Mouse (Mus musculus) layer of hippocampus, adult 18-20 months (tissue): ENCODE data around the gene Sppl3. TPM values are rescaled to one million over a fixed set of nuclear protein-coding genes. Genes with fewer than 3 reads are reported as not detected.

Source experiments
- DNase-seq, 2 experiments: peaks; one replicate each; pipeline ENCODE4 v3.0.0; 2022; ENCODE audit warnings: low spot score in 2 of 2
- total RNA-seq, 2 experiments: library from RNA; stranded (reverse); gene quantifications; 2 replicates each; pipeline ENCODE4 v1.2.3; 2021

The Sppl3 gene
- total RNA-seq, 2 experiments from 2014 or later = 76.9 to 77.9 TPM

- no peak for DNase-seq
These were observed 110.0 kb downstream of the Sppl3 start for GRCm38 (mm10) chr5:115120978-115121377.

DNA sequence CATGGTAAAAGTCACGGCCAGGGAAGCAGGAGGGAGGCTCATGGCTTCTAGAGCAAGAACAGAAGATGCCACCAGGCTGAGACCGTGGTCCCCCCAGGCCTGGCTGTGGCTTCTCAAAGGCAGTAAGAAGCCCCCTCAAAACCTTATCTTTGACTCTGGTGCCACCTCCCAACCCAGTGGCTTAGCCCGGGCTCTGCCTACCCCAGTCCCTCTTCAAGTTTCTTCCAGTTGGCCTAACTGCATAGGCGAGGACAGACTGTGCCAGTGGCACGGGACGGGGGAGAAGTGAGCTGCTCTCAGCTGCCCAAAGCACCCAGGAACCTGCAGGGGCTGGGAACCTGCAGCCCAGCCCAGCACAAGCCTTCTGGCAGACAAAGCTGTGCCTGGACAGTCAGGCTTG is 113.8 kb downstream of the Sppl3 start:
- no peak for DNase-seq

GRCm38 (mm10) chr5:115125211-115125871 is 114.4 kb downstream of the Sppl3 start:
- DNase-seq = peak; percentile 79 to 93

GRCm38 (mm10) chr5:115126578-115127312 is 115.8 kb downstream of the Sppl3 start:
- no peak for DNase-seq

DNA sequence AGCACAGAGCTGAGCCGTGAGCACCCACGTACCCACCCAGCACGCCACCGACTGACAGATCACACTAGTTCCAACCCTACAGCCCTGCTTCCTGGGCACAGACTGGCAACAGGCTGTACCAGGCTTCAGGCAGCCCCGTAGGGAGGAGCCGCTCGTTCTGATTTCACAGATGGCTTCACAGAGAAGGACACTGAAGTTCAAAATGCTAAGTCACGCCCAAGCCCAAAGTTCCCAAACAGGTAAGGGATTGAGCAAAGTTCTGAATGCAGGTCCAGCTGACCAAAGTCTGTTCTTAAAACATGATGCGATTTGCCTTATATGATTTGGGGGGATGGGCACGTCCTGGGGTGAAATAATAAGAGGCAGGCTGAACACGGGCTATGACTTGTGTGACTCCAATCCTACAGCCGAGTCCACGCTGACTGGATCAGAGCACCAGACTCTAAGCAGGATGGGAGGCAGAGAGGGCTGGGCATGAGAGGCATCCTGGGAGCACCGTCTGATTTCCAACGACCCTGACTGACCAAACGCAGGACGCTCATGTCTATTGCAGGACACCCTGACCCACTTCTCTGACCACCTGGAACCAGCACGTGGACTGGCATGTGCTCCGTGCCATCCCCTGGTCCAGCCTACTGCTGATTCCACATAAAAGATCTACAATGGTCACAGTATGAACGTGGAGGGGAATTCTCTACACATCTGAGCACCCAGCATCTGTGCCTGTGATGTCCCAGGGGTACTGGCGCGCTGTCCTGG is 116.7 kb downstream of the Sppl3 start:
- no peak for DNase-seq

GRCm38 (mm10) chr5:115129328-115129727 is 118.4 kb downstream of the Sppl3 start:
- no peak for DNase-seq

GRCm38 (mm10) chr5:115132465-115132864 is 121.5 kb downstream of the Sppl3 start:
- no peak for DNase-seq

DNA sequence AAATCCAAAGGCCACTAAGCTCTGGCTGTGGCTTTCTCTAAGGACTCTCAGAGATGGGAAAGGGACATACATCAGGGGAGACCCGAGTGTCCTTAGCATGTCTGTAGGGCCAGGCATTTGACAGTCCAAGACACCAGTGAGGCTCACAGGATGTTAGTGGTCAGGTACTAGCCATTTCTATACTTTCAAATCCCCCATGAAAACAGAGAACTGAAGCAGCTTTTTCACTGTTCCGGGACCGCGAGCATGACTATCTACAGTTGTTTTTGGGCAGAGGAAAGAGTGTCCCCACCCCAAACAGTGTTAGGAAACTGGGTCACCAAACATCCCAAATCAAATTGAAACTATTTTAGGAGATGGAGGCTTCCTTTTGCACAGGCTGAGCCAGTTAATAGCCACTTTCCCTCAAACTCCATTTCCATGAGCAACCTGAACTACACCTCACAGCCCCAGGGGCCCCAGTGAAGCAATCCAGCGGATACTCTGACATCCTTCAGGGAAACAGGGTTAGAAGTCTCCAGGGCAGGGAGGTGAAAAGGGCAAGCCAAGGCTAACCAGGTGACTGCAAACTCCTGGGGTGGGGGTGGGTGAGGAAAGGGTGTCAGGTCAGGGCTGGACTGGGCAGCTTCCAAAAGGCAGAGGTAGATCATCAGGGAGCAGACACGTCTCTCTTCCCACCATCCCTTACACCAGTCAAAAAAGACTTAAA is 122.6 kb downstream of the Sppl3 start:
- DNase-seq = no peak

DNA sequence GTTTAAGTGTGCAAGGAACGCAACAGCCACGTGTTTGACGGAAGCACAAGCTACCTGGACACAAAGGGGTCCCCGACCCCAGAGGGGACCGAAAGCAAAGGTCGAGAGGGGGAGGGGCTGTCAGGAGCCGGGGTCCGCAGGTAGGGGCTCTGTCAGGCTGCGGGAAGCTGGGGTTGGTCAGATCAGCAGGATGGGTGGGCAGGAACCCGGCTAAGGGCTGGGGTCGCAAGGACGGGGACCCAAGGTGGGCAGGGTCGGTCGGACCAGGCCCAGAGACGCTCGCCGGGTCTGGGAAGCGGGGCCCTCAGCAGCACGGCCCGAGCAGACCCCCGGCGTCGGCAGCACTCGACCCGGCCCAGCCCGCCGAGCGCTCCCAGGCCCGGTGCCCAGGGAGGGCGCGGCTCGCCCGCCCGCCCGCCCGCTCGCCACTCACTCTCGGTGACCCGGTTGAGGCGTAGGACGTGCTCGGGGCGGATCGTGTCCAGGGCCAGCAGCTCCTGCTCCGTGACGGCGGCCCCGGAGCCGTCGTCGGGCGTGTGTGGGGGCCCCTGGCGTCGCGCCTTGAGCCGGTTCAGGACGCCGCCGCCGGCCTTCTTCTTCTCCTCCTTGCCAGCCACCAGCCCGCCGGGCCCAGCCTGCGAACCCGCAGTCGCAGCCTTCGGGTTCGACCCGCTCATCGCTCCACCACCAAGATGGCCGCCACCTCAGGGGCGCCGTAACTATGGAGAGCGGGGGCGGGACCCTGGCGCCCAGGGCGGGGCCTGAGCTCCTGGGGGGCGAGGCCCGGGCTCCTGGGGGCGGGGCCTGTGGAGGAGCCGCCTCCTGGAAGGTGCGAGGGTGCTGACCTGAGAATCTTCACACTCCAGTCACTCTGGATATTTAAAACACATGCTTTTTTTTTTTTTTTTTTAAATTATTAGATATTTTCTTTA is 123.6 kb downstream of the Sppl3 start, which contains the start of gene Unc119b:
TSS of gene Unc119b (minus strand) at position 742 of the 932 bp plus-strand sequence.
- DNase-seq = peak; percentile 78 to 87

- DNase-seq = no peak
These were observed 128.2 kb downstream of the Sppl3 start for GRCm38 (mm10) chr5:115139124-115139523.

- DNase-seq = no peak
These were observed 129.8 kb downstream of the Sppl3 start for GRCm38 (mm10) chr5:115140726-115141125.

GRCm38 (mm10) chr5:115142166-115142697 is 131.3 kb downstream of the Sppl3 start:
- DNase-seq = no peak

DNA sequence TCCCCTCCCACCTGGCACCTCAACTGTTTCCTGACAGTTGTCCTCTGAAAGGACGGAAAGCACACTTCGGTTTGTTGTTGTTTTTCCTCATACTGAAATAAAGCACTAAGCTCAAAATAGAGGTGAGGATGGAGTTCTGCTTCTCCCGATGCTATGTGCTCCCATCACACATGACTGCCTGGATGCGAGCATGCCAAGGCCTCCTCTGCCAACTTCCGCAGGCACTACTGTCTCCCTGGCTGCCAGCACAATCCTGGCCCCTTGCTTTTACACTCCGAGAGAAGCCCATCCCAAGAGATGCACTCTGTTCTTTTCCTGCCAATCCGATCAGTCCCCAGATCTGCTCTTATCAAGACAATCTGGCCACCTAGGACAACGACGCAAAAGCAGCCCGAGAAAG is 132.6 kb downstream of the Sppl3 start:
- DNase-seq = peak in 1 of 2 experiments; percentile 62

GRCm38 (mm10) chr5:115144471-115144870 is 133.5 kb downstream of the Sppl3 start:
- DNase-seq = no peak

- peak in 1 of 2 experiments; percentile 50 for DNase-seq
These were observed 134.5 kb downstream of the Sppl3 start for GRCm38 (mm10) chr5:115145253-115145968.

DNA sequence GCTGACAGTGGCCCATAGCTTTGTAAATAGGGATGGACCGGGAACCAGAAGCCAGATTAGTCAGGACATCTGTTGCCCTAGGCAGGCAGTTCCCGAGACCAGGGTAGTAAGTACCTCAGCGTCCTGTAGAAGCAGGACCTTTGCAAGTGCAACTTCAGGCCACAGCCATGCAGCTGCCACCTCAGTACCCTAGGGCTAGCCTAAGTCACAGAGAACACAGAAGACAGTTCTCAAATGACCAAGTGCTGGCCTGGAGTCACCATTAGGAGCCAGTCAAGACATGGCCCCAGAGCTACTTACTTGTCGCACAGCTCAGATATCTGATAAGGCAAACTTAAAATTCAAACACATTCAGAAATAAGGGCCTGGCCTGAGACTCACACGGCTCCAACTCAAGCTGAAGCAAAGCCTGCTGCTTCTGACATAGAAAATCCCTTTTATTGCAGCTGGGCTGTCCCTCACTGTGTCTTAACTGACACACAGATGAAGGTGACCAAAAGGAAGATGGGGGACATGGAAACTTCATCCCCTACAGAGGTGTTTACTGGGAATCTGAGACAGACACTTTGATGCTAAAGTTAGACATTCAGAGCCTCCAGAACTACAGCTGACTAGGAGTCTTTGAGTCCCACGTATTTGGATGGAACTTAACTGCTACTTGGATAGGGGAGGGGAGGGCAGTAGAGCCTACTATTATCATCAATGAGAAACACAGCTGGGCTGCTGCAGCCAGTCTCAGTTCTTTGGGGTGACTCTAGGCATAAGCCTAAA is 135.2 kb downstream of the Sppl3 start:
- no peak for DNase-seq

DNA sequence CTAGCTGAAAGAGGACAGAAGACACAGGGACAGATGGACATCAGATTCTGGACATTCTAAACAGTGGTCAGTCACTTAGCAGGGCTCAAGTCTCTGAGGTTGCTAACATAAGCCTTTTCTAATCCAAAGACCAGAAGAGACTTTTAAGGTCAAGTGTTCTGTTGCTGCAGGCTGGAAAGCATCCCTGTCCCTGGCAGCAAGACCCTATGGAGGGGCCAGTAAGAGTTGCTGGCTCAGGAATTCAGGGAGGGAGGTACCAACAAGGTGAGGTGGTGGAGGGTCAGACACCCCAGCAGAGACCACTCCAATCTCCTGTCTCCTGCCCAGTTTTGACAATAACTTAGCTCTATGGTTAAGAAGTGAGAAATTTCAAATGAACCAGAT is 135.8 kb downstream of the Sppl3 start:
- DNase-seq = no peak

GRCm38 (mm10) chr5:115147388-115147787 is 136.5 kb downstream of the Sppl3 start:
- DNase-seq = no peak
